Mouse (Mus musculus) cortical plate, adult 2 months (tissue): ENCODE data around the gene Wdr63.

Experiments
- CTCF ChIP-seq: fragments of 200-500 bp; IDR thresholded peaks from 2 replicates; pipeline ENCODE4 v1.5.1; 2011; ENCODE audit warnings: mild to moderate bottlenecking, control low read depth, low read length; ENCODE audit not compliant: insufficient read depth; ENCODE audit errors: extremely low read depth
- POLR2A ChIP-seq: fragments of 200-500 bp; IDR thresholded peaks from 2 replicates; pipeline ENCODE4 v1.6.1; 2011; ENCODE audit warnings: mild to moderate bottlenecking, low read length, control low read depth; ENCODE audit not compliant: insufficient read depth; ENCODE audit errors: extremely low read depth

DNA sequence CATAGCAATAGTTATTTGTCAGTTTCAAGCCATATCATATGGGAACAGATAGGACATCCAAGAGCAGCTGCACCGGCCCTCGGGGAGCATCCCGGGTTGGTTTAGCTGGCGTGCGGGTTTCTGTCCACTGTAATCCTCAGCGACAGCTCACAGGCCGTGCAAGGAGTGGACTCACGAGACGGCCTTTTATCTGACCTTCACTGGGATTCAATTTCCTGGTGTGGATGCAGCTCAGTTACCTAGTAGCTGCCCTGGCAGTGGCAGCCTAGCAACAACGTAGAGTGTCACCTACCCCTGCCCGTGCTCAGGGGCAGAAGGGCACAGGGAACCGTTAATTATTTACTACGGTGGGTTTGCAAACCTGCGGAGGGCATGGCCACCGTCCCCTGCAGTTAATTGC, 70.0 kb downstream of the Wdr63 start:
- TF ChIP-seq POLR2A, result no peak
- TF ChIP-seq CTCF, result no peak
